In the genomic region with DNA sequence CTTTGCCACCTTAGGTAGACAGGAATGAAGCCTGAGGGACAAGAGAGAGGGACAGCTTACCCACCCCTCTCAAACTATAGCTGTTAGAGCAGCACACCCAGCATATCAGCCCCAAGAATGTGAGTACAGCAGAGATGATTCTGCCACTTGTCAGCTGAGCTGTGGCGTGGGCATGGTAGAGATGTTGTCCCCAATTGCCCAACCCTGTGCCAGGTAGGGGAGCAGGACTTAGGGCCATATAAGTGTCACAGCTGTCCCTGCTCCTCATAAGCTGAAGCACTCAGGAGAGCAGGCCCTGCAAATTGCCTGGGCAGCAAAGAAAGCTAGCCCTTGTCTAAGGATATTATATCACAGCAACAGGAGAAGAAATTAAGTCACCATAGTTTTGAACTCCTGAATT, we compare ENCODE assay signal across 20 mouse cellular contexts. TPM values are rescaled to one million over a fixed set of nuclear protein-coding genes. Genes with fewer than 3 reads are reported as not detected.
"Had no signal": no experiment of that assay in that cellular context is flagged by ENCODE, and none has a peak within 500 bp of the region (broad histone marks: within the 10 kb centered on the region; RNA-seq: fewer than 3 reads in every experiment).

No protein-coding gene starts in this region.

RNA-seq across cellular contexts. Expression of a gene that starts 30.7 kb away (rescaled TPM):
- polyA plus RNA-seq: cerebellum, adult 2 months; cortical plate, adult 2 months; embryonic facial prominence, embryonic 10.5 days; embryonic facial prominence, embryonic 11.5 days; embryonic facial prominence, embryonic 12.5 days; embryonic facial prominence, embryonic 13.5 days; embryonic facial prominence, embryonic 14.5 days; embryonic facial prominence, embryonic 15.5 days; erythroblast, embryonic 14.5 days; forebrain, embryonic 10.5 days; forebrain, embryonic 11.5 days; forebrain, embryonic 12.5 days; forebrain, embryonic 13.5 days; forebrain, embryonic 14.5 days; forebrain, embryonic 15.5 days; forebrain, embryonic 16.5 days; forebrain, postnatal 0 days; frontal cortex, adult 2 months; gonadal fat pad, adult 2 months; heart, adult 2 months had no signal

RNA-seq across cellular contexts. Expression of a gene that starts 35.4 kb away (rescaled TPM):
- polyA plus RNA-seq: cerebellum, adult 2 months; cortical plate, adult 2 months; embryonic facial prominence, embryonic 10.5 days; embryonic facial prominence, embryonic 11.5 days; embryonic facial prominence, embryonic 12.5 days; embryonic facial prominence, embryonic 13.5 days; embryonic facial prominence, embryonic 14.5 days; embryonic facial prominence, embryonic 15.5 days; erythroblast, embryonic 14.5 days; forebrain, embryonic 10.5 days; forebrain, embryonic 11.5 days; forebrain, embryonic 12.5 days; forebrain, embryonic 13.5 days; forebrain, embryonic 14.5 days; forebrain, embryonic 15.5 days; forebrain, embryonic 16.5 days; forebrain, postnatal 0 days; frontal cortex, adult 2 months; gonadal fat pad, adult 2 months; heart, adult 2 months had no signal

RNA-seq across cellular contexts. Expression of a gene that starts 48.3 kb away (rescaled TPM):
- polyA plus RNA-seq: cerebellum, adult 2 months; cortical plate, adult 2 months; embryonic facial prominence, embryonic 10.5 days; embryonic facial prominence, embryonic 11.5 days; embryonic facial prominence, embryonic 12.5 days; embryonic facial prominence, embryonic 13.5 days; embryonic facial prominence, embryonic 14.5 days; embryonic facial prominence, embryonic 15.5 days; erythroblast, embryonic 14.5 days; forebrain, embryonic 10.5 days; forebrain, embryonic 11.5 days; forebrain, embryonic 12.5 days; forebrain, embryonic 13.5 days; forebrain, embryonic 14.5 days; forebrain, embryonic 15.5 days; forebrain, embryonic 16.5 days; forebrain, postnatal 0 days; frontal cortex, adult 2 months; gonadal fat pad, adult 2 months; heart, adult 2 months had no signal
